In the genomic region with DNA sequence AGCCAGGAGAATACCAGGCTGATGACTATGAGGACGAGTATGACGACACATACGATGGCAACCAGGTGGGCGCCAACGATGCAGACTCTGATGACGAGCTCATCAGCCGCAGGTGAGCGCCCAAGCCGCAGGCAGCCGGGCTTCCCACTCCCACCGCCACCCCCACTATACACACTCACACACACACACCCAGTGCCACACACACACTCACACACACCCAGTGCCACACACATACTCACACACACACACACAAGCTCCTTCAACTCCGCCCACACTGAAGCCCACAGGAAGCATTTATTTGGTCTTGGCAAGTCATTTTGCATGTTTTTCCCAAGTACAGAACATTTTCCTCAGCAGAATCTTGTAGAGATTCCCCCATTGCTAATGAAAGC, we compare ENCODE assay signal across 24 mouse cellular contexts. TPM values are rescaled to one million over a fixed set of nuclear protein-coding genes. Genes with fewer than 3 reads are reported as not detected.
DNase-seq lines count a peak whose midpoint lies in the region; ATAC-seq lines count a peak whose summit lies in the region.
"Had no signal": no experiment of that assay in that cellular context is flagged by ENCODE, and none has a peak within 500 bp of the region (broad histone marks: within the 10 kb centered on the region; RNA-seq: fewer than 3 reads in every experiment).

No protein-coding gene starts in this region.

- ATAC-seq in frontal cortex, adult (ENCODE audit: low TSS enrichment) = peak; percentile 21
- ATAC-seq in liver, embryonic 15.5 days (ENCODE audit: insufficient read depth) = no peak
- ATAC-seq in liver, embryonic 12.5 days = no peak
- ATAC-seq in kidney, embryonic 15.5 days (replicated peaks; ENCODE audit: low FRiP score) = no peak
- ATAC-seq: intestine, embryonic 15.5 days had no signal

- H3K36me3 ChIP-seq in liver, embryonic 15.5 days (replicated peaks) = peaks cover 64% of the 10 kb centered on the region
- peaks cover 81% of the 10 kb centered on the region for H3K36me3 ChIP-seq in liver, embryonic 12.5 days
- peaks cover 84% of the 10 kb centered on the region for H3K36me3 ChIP-seq in kidney, embryonic 15.5 days

- 0 out of 2 replicates have a peak overlapping the region, but pooled peaks have one; percentile 3 for H3K27ac ChIP-seq in liver, embryonic 15.5 days (replicated peaks)
- H3K27ac ChIP-seq in liver, embryonic 12.5 days = no peak overlapping the region
- no peak overlapping the region for H3K27ac ChIP-seq in kidney, embryonic 15.5 days
- H3K27ac ChIP-seq: hindbrain, embryonic 14.5 days; intestine, embryonic 15.5 days had no signal

- no peak for DNase-seq in frontal cortex, postnatal 25 days (ENCODE audit: low spot score in 2 of 2)
- peak; percentile 44 to 72 for DNase-seq in left cerebral cortex, postnatal 25 days (ENCODE audit: low spot score in 2 of 2)
- DNase-seq in right cerebral cortex, postnatal 14 days = peak; percentile 22
- DNase-seq in lung, postnatal 14 days = no peak
- DNase-seq: gastrocnemius, postnatal 36 days; heart, postnatal 14 days; thymus, adult 18-20 months had no signal

- H3K27me3 ChIP-seq in liver, embryonic 15.5 days = no peaks in the 10 kb centered on the region
- no peaks in the 10 kb centered on the region for H3K27me3 ChIP-seq in liver, embryonic 12.5 days (replicated peaks)
- H3K27me3 ChIP-seq in kidney, embryonic 15.5 days = no peaks in the 10 kb centered on the region
- H3K27me3 ChIP-seq: CH12.LX; intestine, embryonic 15.5 days; midbrain, embryonic 15.5 days had no signal

- peaks cover 37% of the 10 kb centered on the region for H3K4me1 ChIP-seq in liver, embryonic 15.5 days (replicated peaks)
- H3K4me1 ChIP-seq in liver, embryonic 12.5 days = peaks cover 34% of the 10 kb centered on the region
- H3K4me1 ChIP-seq in kidney, embryonic 15.5 days = no peaks in the 10 kb centered on the region
- H3K4me1 ChIP-seq: intestine, embryonic 15.5 days had no signal

- no peaks in the 10 kb centered on the region for H3K9me3 ChIP-seq in liver, embryonic 15.5 days (replicated peaks)
- H3K9me3 ChIP-seq in liver, embryonic 12.5 days (replicated peaks) = no peaks in the 10 kb centered on the region
- no peaks in the 10 kb centered on the region for H3K9me3 ChIP-seq in kidney, embryonic 15.5 days (replicated peaks)
- H3K9me3 ChIP-seq: heart, embryonic 10.5 days; intestine, embryonic 15.5 days; midbrain, embryonic 15.5 days had no signal

- 87% methylated on average over 12 of the region's 12 CpGs for WGBS in liver, embryonic 15.5 days (ENCODE audit: insufficient replicate concordance)
- WGBS in liver, embryonic 12.5 days (ENCODE audit: insufficient replicate concordance) = 90% methylated on average over 12 of the region's 12 CpGs
- WGBS in kidney, embryonic 15.5 days = 74% methylated on average over 12 of the region's 12 CpGs

- H3K9ac ChIP-seq in liver, embryonic 15.5 days = no peak overlapping the region
- no peak overlapping the region for H3K9ac ChIP-seq in liver, embryonic 12.5 days
- no peak overlapping the region for H3K9ac ChIP-seq in kidney, embryonic 15.5 days
- H3K9ac ChIP-seq: hindbrain, embryonic 14.5 days; intestine, embryonic 15.5 days; midbrain, embryonic 15.5 days had no signal

- no peak overlapping the region for H3K4me3 ChIP-seq in liver, embryonic 15.5 days (replicated peaks)
- H3K4me3 ChIP-seq in liver, embryonic 12.5 days = no peak overlapping the region
- H3K4me3 ChIP-seq in kidney, embryonic 15.5 days (replicated peaks) = no peak overlapping the region
- H3K4me3 ChIP-seq: heart, embryonic 10.5 days; intestine, embryonic 15.5 days; midbrain, embryonic 15.5 days had no signal

- intact Hi-C loops in left cerebral cortex, postnatal 25 days (cut with DNase I) = loop anchor here (1.0 kb wide), 1 partner anchor 18 kb away; no protein-coding TSS in a partner anchor

- H3K4me2 ChIP-seq in liver, embryonic 15.5 days = no peak overlapping the region
- no peak overlapping the region for H3K4me2 ChIP-seq in liver, embryonic 12.5 days
- H3K4me2 ChIP-seq in kidney, embryonic 15.5 days = no peak overlapping the region
- H3K4me2 ChIP-seq: hindbrain, embryonic 14.5 days; intestine, embryonic 15.5 days; midbrain, embryonic 15.5 days had no signal

RNA-seq across cellular contexts. Expression of gene Uqcr10, which starts 24.7 kb away (rescaled TPM):
- 535 and 580 TPM in 2 replicates for polyA plus RNA-seq in liver, embryonic 15.5 days (2015; fragmentation: Nextera tagmentation; extraction: Ambion mirVana)
- polyA plus RNA-seq in liver, embryonic 12.5 days (2016; fragmentation: Nextera tagmentation; extraction: Ambion mirVana) = 698 and 713 TPM in 2 replicates
- 100 to 1,000 TPM; 379 to 407 TPM for total RNA-seq in left cerebral cortex, postnatal 25 days (2021)
- 889 and 930 TPM in 2 replicates for polyA plus RNA-seq in kidney, embryonic 15.5 days (2015; fragmentation: Nextera tagmentation; extraction: Ambion mirVana)

RNA-seq across cellular contexts. Expression of gene Zmat5, which starts 25.0 kb away (rescaled TPM):
- 22.4 and 22.5 TPM in 2 replicates for polyA plus RNA-seq in liver, embryonic 15.5 days (2015; fragmentation: Nextera tagmentation; extraction: Ambion mirVana)
- polyA plus RNA-seq in liver, embryonic 12.5 days (2016; fragmentation: Nextera tagmentation; extraction: Ambion mirVana) = 33.4 and 33.8 TPM in 2 replicates
- 10 to 100 TPM; 27.8 to 30.8 TPM for total RNA-seq in left cerebral cortex, postnatal 25 days (2021)
- 71.6 and 72.1 TPM in 2 replicates for polyA plus RNA-seq in kidney, embryonic 15.5 days (2015; fragmentation: Nextera tagmentation; extraction: Ambion mirVana)

RNA-seq across cellular contexts. Expression of gene Ascc2, which starts 41.9 kb away (rescaled TPM):
- 17.9 and 18.4 TPM in 2 replicates for polyA plus RNA-seq in liver, embryonic 15.5 days (2015; fragmentation: Nextera tagmentation; extraction: Ambion mirVana)
- polyA plus RNA-seq in liver, embryonic 12.5 days (2016; fragmentation: Nextera tagmentation; extraction: Ambion mirVana) = 26.7 and 27.8 TPM in 2 replicates
- 10 to 100 TPM; 18.8 to 18.9 TPM for total RNA-seq in left cerebral cortex, postnatal 25 days (2021)
- 34.5 and 36.5 TPM in 2 replicates for polyA plus RNA-seq in kidney, embryonic 15.5 days (2015; fragmentation: Nextera tagmentation; extraction: Ambion mirVana)

RNA-seq across cellular contexts. Expression of gene Gm11032, which starts 59.6 kb away (rescaled TPM):
- not detected in 2 replicates for polyA plus RNA-seq in liver, embryonic 15.5 days (2015; fragmentation: Nextera tagmentation; extraction: Ambion mirVana)
- not detected in 2 replicates for polyA plus RNA-seq in liver, embryonic 12.5 days (2016; fragmentation: Nextera tagmentation; extraction: Ambion mirVana)
- not detected for total RNA-seq in left cerebral cortex, postnatal 25 days (2021)
- polyA plus RNA-seq in kidney, embryonic 15.5 days (2015; fragmentation: Nextera tagmentation; extraction: Ambion mirVana) = not detected in 2 replicates
- total RNA-seq: adrenal gland, adult 18-20 months; CH12.LX; gastrocnemius, postnatal 36 days; heart, postnatal 14 days; layer of hippocampus, adult 8-10 months; liver, adult 2 months; megakaryocyte progenitor cell, adult 5-6 weeks had no signal
- polyA plus RNA-seq: heart, embryonic 10.5 days; hindbrain, embryonic 14.5 days; intestine, embryonic 15.5 days; kidney, embryonic 16.5 days; liver, adult 2 months; lung, embryonic 16.5 days; midbrain, embryonic 15.5 days; neural tube, embryonic 11.5 days; small intestine, adult 2 months had no signal

Comparison
In these comparisons a context has a peak if more than half of its experiments do, and no peak if none do; other contexts are left out.
1. DNase-seq: peak in left cerebral cortex, postnatal 25 days (2 of 2) and right cerebral cortex, postnatal 14 days (single experiment); none in frontal cortex, postnatal 25 days (0 of 2) and lung, postnatal 14 days (single experiment).